Mouse (Mus musculus): Measurements from ENCODE around the gene Jazf1.

The Jazf1 gene

GRCm38 (mm10) chr6:52954861-52955260, 113.6 kb downstream of the Jazf1 start:
- DNase-seq, result no peak

- no peak for DNase-seq
Measured at GRCm38 (mm10) chr6:52954441-52954840, 114.0 kb downstream of the Jazf1 start.

GRCm38 (mm10) chr6:52952526-52952900, 115.9 kb downstream of the Jazf1 start:
- DNase-seq, result no peak

- no peak for DNase-seq
Measured at GRCm38 (mm10) chr6:52951871-52952525, 116.4 kb downstream of the Jazf1 start.

- no peak for DNase-seq
Measured at GRCm38 (mm10) chr6:52950371-52950770, 118.1 kb downstream of the Jazf1 start.

GRCm38 (mm10) chr6:52942534-52942933, 125.9 kb downstream of the Jazf1 start:
- DNase-seq, result no peak

- DNase-seq, result no peak
Measured at GRCm38 (mm10) chr6:52942101-52942500, 126.3 kb downstream of the Jazf1 start.

- no peak for DNase-seq
Measured at GRCm38 (mm10) chr6:52937916-52938315, 130.5 kb downstream of the Jazf1 start.

GRCm38 (mm10) chr6:52936995-52937394, 131.4 kb downstream of the Jazf1 start:
- DNase-seq, result no peak

- DNase-seq, result no peak
Measured at GRCm38 (mm10) chr6:52934021-52934420, 134.4 kb downstream of the Jazf1 start.

- DNase-seq, result no peak
Measured at GRCm38 (mm10) chr6:52932603-52933178, 135.7 kb downstream of the Jazf1 start.

GRCm38 (mm10) chr6:52929358-52929757, 139.1 kb downstream of the Jazf1 start:
- DNase-seq, result no peak

- DNase-seq, result no peak
Measured at GRCm38 (mm10) chr6:52926947-52927346, 141.5 kb downstream of the Jazf1 start.

- DNase-seq, result no peak
Measured at GRCm38 (mm10) chr6:52925458-52926042, 142.9 kb downstream of the Jazf1 start.

GRCm38 (mm10) chr6:52921248-52921647, 147.2 kb downstream of the Jazf1 start:
- DNase-seq, result no peak

- no peak for DNase-seq
Measured at GRCm38 (mm10) chr6:52920719-52921118, 147.7 kb downstream of the Jazf1 start.

- no peak for DNase-seq
Measured at GRCm38 (mm10) chr6:52919442-52919841, 149.0 kb downstream of the Jazf1 start.

- DNase-seq, result peak; percentile 66
Measured at GRCm38 (mm10) chr6:52918980-52919379, 149.5 kb downstream of the Jazf1 start.

- DNase-seq, result no peak
Measured at GRCm38 (mm10) chr6:52917471-52917870, 151.0 kb downstream of the Jazf1 start.

- no peak for DNase-seq
Measured at GRCm38 (mm10) chr6:52916836-52917376, 151.5 kb downstream of the Jazf1 start.

- no peak for DNase-seq
Measured at GRCm38 (mm10) chr6:52914921-52915320, 153.5 kb downstream of the Jazf1 start.

GRCm38 (mm10) chr6:52912143-52912918, 156.1 kb downstream of the Jazf1 start:
- DNase-seq, result no peak

GRCm38 (mm10) chr6:52906801-52907200, 161.6 kb downstream of the Jazf1 start:
- no peak for DNase-seq

Measured in right cerebral cortex, postnatal 25 days (tissue).